Mouse (Mus musculus) bone marrow macrophage, adult 2 months (primary cell): Measurements from ENCODE around the gene Iqcf3.
"Not testable (repeated sequence)": the region's sequence is repeated elsewhere in the genome, so short reads cannot be mapped to it uniquely, and the experiment has no call there.

Source experiments
- CTCF ChIP-seq: IDR thresholded peaks from 2 replicates; pipeline ENCODE4 v1.5.1; 2012; ENCODE audit warnings: low read depth, mild to moderate bottlenecking, low read length, moderate library complexity
- POLR2A ChIP-seq: IDR thresholded peaks from 2 replicates; pipeline ENCODE4 v1.6.1; 2012; ENCODE audit warnings: mild to moderate bottlenecking, low read depth, low read length, borderline replicate concordance

DNA sequence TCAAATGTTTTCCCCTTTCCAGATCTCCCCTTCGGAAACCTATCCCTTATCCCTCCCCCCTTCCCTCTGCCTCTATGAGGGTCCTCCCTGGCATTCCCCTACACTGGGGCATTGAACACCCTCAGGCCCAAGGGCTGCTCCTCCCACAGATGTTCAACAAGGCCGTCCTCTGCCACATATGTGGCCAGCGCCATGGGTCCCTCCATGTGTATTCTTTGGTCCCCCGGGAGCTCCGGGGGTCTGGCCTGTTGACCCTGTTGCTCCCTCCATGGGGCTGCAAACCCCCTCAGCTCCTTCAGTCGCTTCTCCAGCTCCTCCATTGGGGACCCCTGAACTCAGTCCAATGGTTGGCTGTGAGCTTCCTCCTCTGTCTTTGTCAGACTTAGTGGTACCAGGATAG, 73.8 kb downstream of the Iqcf3 start:
- not testable (repeated sequence) for TF ChIP-seq POLR2A, CTCF
